Mouse (Mus musculus): ENCODE results near the gene Shf. TPM values are rescaled to one million over a fixed set of nuclear protein-coding genes. Genes with fewer than 3 reads are reported as not detected.

Gene Shf
- total and polyA plus RNA-seq, 3 experiments = 6.0 to 13.0 (median 12.3) TPM

DNA sequence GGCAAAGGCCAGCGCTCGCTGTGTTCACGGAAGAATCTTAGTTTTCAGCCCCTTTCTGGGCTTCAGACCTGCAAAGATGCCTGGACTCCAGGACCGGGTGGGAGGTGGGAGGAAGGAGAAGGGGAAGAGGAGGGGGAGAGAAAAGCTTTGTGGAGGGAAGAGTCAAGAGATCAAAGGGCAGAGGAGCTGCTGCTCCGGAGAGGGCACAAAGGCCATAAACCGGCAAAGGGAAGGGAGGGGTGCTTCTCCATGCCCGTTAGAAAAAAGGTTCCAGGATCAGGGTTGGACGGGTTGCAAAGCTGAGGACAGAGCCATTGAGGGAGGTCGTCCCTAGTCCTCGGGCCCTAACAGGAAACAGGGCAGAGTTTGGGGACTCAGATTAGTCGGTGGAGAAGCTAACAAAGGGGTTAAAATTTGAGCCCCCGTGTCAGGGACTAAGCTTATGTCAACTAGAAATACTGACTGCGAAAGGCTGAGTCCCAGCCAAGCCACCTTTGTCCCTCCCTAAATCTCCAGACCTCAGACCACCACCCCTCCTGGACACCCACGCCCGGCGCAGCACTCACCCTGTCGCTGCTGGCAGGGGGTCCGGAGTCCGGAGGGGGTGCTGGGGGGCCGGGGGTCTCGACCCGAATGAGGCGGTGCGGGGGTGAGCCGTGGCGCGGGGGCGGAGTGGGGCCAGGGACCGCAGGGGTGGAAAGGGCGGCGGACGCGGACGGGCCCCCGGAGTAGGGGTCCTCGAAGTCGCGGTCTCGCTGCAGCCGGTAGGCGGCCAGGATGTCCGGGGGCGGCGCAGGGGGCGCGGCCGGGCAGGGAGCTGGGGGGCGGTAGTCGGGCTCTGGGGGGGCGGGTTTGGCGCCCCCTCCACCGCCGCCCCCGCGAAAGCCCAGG is 636 bp downstream of the Shf start:
- no peak for DNase-seq

DNA sequence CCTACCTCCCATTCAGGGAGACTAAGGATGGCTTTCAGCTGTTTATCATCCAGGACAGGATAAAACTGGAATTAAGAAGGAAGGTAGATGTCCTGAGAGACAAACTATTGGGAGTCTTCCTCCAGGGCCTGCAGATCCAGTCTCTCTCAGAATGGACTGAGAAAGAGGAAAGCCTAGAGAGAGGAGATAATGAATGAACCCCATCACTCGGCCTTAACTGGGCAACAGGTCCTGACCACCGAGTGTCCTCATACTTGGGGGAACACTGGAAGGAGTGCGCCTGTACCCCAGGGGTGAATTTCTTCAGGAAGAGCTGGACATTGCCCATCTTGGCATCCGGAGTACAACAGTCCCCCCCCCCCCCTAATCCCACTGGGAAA is 1.3 kb downstream of the Shf start:
- DNase-seq = no peak

DNA sequence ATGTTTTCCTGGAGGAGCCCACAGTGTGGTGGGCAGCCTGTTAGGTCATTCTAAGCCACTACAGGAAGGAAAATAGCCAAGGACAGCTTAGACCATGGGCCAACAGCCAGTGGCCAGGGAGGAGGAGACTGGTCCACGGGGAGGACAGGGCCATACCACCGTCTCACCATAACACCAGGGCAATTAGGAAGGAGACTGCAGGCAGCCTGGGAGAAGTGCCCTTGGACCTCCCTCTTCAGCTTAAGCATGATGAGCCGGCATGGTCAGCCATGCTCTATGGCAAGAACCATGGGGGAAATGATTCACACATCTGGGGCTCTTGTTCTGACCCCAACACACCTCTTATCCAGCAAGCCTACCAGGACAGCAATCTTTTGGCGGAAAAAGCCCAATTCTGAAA is 1.8 kb downstream of the Shf start:
- no peak for DNase-seq

DNA sequence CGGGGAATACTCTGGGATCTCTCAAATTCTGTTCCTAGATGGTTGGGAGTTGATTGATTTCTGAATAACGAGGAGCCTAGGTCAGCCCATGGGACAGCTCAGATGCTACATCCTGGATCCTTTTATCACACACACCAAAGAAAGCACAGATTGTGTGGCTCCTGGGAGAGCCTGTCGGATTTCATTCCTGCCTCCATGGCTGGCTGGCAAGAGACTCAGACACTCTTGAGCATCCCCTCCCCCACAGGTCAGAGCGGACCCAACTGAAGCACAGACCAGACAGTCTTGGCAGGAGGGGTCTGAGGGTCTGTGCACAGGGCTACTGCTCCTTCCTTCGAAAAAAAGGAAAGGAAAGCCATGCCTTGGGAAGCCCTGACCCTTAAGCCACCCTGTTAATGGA is 2.3 kb downstream of the Shf start:
- DNase-seq = no peak

DNA sequence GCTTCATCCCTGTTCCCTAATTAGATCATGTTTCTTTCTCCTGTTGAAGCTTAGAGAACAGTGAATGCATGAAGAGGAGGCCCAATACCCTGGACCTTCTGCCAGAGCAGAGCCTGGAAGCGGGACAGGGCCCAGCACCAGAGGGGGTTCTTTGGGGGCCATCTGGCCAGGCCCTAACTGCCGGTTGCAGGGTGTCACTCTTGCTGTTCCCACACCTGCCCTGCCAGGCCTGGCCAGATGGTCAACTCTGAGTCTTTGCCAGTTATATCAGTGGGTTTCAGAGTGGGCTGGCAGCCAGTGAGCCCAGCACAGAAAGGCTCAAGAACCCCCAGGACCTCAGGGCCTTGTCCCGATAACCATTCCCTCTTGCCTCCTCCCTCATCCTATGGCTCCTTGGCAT is 2.9 kb downstream of the Shf start:
- no peak for DNase-seq

DNA sequence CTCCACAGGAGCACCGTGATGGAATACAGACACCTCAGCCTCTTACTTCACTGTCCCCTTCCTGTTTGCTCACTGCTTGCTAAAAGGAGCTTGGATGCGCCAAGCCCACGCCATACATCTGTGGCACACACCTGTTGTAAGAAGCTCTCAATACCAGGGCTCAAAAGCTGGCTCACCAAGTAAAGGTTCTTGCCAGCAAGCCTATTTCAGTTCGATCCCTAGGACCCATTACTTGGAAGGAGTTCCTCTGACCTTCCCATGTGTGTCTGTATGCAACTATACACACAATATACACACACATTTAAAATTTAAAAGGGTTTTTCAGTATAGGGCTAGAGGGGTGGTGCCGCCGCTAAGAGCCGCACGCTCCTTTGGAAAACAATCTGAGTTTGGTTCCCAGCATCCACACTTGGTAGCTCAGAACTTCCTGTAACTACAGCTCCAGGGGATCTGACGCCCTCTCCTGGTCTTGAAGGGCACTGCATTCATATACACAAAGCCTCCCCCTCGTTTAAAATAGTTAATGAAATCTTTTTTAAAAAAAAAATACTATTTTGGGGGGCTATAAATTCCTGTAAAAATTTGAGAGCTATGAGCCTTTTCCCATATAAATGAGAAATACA is 3.6 kb downstream of the Shf start:
- no peak for DNase-seq

DNA sequence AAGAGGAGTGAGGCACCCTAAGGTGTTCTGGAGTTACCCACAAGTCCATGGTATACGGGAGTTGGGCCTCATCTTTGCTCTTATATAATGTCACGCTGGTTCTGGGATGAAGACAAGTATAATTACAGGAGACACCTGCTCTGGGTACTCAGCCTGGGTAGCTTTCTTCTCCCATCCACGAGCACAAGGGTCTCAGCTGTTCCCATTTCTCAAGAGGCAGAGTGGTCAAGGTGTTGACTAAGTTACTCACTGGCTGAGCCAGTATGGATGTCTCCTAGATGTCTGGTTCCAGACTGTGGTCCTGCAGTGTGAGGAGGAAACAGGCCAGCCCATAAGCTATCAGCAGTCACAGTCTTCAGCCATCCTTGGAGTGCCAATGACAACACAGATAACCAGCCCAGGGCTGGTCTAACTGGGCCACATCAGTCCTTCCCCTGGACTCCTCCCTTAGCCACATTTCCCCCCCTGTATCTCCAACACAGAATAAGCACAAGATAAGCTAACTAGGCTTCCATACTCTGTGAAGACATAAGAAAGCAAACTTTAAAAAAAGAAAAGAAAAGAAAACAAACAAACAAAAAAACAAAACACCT is 4.5 kb downstream of the Shf start:
- no peak for DNase-seq

DNA sequence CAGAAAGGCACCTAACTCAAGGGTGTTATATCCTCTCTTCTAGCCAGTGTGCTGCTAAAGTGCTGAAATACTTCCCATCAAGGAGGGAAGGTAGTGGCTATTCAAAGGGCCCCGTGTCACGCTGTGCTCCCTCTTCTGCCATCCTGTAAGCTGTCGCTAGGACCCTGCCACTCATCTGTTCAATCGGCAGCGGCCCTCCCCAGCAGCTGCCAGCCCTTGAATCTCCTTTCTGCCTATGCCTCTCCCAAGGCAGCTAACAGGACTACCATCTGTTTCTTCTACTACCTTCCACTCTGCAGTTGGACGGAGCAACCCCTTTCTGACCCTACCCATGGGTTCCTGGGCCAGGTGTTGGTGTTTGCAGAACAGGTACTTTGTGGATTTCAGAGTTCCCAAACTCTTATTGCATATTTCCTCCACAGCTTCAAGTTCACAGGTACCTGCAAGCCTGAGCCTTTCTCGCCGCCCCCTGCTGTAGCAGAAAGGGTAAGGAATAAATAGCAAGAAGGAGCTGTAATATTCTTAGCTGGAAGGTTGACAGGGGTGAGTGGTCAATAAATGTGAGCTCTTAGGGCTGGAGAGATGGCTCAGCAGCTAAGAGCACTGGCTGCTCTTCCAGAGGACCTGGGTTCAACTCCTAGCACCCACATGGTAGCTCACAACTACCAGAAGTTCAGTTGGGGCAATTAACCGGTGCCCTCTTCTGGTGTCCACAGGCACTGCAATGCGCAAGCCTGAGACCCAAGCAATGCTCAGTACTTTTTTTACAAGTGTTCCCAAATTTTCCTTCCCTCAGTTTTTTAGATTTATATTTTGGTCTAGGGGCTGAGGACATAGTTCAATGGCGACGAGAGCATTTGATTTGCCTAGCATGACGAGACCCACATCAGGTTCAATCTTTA is 6.1 kb downstream of the Shf start:
- DNase-seq = no peak

DNA sequence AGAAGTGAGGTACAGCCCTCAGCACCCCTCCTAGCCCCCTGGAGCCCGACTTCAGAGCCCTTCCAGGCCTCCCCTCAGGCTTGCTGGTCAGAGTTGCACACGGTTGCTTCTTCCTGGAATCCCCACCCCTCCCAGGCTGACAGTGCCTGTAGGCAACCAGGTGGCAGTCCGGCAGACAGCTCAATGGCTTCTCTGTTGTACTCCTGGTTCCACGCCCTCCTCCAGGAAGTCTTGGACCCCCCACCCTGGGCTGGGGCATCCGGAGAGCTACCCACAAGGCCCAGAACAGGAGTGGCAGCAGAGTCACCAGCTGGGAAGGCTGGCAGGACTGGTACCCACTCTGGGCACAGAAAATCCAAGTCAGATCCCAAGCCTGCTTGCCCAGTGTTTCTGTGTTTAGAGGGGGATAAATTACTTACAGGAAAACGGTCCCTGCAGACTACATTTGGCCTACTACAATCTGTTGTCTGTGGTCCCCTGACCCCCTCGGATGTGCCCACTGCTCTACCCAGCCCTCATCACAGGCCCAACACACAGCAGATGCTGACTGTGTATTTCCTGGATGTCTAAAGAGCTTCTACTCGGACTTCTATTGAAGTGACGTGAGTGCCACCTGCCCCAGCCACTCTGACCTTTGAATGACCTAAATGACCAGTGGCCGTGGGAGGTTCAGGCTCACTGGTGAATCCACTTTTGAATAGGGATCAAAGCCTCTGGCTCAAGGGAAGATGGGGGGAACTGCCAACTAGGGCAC is 6.9 kb downstream of the Shf start:
- no peak for DNase-seq

DNA sequence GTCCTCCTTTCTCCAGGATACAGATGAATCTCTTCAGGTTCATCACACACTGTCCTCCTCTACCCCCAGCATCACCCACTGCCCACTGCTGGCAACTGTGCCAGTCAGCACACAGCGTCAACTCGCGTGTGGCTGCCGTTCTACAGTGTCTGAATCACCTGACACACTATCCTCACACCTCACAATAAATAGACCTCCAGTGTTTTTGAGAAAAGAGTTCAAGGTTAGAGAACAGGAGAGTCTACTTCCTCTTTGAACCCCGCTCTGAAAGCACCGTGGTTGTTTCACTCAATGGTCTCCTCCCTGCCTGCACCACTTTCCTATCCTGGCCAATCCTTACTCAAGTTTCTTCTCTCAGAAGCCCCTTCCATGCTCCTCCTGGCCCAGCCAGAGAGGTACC is 7.8 kb downstream of the Shf start:
- no peak for DNase-seq

DNA sequence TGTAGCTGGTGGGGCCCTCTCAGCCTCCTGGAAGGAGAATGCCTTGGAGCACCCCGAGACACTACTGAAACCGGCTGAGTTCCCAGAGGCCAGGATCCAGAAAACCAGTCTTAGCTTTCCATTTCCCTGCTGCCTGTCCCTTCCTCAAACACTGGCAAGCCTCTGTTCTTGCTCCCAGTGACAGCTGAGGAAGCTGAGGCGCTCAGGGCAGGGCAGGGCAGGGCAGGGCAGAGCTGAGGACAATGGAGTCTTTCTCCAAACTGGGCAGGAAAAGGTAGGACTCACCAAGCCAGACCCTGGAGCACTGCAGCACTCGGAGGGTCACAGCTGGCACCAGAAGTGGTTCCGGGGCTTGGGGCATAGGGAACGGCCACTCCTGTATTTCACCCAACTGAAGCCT is 8.7 kb downstream of the Shf start:
- no peak for DNase-seq

DNA sequence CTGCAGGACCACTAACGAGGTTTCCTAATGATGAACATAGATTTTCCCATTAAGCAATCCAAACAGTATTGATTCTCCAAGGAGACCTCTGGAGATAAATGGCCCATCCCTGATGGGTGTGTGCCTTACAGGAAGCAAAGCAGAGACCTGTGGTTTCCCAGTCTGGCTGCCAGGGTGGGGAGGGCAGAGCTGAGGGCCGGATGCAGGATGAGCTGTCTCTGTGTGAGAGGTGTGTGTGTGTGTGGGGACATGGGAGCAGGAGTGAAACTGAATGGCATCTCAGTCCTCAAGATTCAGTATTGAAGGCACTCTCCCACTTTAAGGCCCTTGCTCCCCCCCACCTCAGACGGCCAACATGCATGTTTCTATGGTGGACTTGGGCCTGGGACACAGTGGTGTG is 12.8 kb downstream of the Shf start:
- DNase-seq = no peak

DNA sequence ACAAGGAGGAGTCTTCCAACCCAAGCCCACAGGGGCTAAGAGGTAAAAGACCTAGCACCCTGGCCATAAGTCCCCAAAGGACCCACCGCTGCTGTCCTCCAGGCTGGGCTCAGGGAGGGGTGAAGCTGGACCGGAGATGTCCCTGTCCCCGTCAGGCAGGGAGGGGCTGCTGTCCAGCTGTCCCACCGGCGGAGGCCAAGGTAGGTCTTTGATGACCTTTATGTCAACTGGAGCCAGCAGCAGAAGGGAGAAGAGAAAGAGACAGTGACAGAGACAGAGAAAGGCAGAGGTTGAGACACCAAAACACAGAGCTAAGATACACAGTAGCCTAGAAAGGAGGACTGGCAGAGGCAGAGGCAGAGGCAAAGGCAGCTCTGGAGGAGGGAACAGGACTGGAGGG is 13.6 kb downstream of the Shf start:
- DNase-seq = no peak

DNA sequence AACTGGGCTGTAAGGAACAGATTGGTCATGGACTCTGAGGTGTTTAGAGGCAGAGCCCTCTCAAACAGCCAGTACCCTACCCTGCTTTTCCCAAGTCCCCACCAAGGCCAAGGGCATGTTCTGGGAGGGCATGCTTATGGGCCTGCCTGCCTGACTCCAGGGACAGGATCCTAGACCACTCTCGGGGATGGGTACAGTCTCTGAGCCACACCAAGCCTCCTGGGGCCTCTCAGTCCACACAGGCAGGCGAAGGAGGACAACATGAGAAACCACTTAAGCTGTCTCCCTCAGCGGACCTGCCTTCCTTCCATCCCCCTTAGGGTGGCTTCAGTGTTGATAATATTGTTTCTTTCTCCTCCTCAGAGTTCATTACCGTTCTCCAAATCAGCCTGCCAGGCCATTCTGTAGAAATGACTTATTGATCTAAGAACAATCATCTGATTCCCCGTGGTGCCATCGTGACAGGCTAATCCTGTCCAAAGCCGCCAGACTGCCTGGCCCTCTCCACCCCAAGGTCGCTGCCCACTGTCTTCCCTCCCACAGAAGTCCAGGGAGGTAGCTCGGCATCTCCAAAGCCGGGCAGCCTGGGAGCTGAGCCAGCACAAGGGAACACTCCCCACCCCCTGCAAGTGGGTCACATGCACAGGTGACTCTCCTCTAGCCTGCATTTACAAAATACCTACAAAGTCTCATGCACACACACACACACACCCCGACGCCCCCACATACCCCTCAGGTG is 14.6 kb downstream of the Shf start:
- DNase-seq = peak; percentile 45

DNA sequence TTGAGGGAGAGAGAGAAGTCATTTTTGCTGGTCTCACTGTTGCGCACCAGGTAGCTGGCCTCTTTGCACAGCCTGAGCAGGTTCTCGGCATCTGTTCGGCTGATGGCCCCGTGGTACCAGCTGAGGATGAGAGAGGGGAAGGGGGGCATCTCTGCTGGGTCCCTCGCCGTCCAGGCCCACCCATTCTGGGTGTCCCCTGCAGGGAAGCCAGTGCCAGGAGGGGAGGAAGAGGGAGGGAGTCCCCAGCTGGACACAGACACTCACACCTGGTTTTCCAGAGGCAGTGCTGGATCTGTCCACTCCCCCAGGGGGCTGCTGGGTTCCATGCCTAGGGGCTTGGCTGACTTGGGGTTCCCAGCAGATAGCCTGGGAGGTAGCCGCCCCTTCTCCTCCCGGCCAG is 15.2 kb downstream of the Shf start:
- DNase-seq = no peak

DNA sequence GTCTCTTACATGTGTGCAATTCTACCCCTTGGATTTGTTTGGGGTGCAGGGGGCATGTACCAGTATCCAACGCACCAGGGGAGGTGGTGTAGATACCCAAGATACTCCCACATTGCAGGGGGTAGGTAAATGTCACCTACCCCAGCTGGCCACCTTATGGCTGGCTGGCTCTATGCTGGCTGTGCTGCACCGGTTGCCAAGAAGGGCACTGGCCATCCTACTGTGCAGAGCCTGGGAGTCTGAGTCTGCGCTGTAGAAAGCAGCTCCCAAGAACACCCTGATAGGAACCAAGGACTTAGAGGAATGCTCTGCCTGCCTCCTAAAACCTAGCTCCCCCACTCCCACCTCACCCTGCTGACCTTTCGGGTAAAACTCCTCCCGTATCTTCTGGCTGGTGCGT is 16.0 kb downstream of the Shf start:
- DNase-seq = no peak

DNA sequence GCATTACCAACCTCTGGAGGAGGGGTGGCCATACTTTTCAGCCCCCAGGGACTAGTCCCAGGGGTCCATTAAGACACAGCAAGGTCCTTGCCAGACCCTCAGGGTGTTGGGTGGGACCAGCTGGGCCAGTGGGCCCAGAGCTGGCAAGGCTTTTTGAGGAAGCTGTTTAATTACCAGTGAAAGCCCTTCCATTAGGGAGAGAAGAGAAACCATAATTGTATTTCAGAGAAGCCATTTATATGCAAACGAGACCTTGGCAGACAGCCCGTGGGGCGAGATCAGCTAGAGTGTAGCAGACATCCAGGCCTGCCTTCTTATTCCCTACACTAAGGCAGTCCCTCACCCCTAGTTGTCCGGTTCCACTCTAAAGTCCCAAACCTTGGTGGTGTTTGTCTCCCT is 17.0 kb downstream of the Shf start:
- DNase-seq = peak; percentile 32

DNA sequence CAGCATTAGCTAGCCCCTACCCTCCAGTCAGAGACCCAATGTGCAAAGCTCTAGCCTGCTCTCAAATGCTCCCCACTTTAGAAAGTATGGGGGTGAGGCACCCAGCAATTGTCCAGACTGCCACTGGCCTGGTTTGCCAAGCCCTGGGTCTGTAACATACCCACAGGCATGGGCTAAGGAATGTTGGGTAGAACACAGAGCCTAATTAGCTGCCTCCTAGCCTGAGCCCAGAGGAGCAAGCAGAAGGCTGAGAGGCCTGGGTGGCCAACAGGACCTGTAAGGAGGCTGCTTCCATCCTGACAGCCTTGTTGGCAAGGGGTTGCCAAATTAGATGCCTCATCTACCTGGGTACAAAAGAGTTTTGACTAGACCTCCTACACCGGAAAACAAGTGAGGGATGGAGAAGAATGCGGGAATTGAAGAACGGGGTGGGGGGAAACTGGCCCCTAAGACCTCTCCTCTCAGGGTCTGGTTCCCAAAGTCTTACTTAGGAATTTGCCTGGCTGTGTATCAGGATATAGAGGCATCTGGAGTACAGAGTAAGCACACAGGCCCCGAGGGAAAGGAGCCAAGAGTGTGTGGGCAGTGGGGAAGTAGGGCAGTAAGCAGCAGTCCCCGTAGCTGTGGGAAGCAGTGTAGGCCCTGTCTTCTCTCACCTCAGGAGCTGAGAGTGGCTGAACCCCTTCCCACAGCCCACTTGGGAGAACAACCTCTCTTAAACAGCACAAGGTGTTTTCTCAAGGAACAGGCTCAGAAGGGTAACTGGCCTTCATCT is 17.6 kb downstream of the Shf start:
- no peak for DNase-seq

DNA sequence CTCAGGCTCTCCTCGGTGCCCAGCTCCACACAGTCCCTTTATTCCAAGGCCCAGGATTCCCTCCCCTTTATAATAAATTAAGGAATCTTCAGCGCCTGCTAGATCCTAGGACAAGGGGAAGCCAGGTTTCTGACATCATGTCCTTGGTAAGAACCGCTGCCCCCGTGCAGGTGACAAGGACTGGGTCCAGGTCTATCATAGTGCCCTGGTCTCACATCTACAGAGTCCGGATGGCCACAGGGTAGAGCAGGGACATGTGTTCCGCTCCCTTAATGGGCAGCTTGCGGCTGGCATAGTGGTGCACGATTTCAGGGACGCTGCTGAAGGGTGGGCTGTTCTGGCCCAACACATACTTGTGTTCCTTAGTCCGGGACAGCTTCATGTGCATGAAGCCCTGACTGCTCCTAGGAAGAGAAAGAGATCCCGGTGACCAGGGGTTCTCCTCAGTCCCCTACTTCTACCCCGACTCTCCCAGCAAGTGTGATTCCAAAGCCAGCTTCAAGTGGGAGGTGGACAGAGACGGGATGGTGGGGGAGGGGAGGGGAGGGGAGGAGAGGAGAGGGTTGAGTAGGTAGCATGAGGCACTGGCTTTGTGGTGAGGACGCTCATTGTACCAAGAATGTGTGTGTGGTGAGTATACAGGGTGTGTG is 19.7 kb downstream of the Shf start:
- no peak for DNase-seq

All from adrenal gland, adult 2 months (tissue).